Mouse (Mus musculus): ENCODE results near the gene Plcg1.

Gene Plcg1

DNA sequence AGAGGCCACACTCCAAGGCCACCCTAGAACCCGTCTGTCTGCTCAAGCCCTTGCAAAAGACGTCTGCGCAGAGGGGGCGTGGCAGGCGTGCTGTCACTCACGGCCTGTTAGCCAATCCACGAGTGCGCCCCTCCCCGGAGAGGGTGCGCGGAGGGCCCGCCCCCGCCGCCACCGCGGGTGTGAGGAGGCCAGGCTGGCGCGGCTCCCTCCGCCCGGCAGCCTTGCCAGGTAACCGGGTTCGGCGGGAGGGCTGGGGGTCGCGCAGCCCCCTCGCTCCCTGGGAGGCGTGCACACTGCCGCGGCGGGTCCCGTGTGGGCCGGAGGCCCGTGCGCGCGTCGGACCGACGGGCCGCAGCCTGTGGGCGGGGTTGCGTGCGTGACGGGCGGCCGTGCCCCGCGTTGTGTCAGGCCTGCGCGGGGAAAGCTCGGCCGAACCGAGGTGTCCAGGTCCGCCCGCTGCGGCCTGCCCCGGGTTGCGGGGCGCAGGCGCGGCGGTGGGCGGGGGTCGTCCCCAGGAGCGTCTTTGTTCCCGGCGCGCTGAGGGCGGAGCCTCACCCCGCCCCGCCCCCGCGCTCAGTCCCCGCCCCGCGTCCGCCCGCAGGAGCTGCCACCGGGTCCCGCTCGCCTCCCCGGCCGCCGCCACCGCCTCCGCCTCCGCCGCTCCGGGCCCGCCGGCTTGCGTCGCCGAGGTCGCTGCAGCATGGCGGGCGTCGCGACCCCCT, at the start of gene Plcg1:
Plcg1 (plus strand) TSS at position 184 of the 722 bp plus-strand sequence.
- peak; percentile 95 to 96 for DNase-seq

DNA sequence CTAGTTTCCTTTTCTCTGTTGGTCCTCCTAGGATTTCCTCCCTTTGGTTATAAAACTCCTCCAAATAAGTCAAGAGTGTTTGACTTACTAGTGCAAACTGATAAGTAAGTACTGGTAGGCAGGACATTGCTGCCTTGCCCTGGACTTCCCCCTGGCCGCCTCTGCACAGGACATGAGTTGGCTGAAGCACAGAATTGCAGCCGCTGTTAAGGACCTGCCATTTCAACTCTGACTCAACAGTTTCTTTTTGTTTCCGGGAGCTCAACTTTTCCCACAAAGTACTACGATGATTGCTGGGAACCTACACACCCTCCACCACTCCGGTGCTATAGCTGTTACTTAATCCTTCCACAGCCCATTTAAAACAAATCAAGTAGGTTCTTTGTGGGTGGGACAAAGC, 30.8 kb upstream of the Plcg1 start:
- DNase-seq, result peak; percentile 46 to 81

GRCm38 (mm10) chr2:160701603-160702002, 29.5 kb upstream of the Plcg1 start:
- no peak for DNase-seq

DNA sequence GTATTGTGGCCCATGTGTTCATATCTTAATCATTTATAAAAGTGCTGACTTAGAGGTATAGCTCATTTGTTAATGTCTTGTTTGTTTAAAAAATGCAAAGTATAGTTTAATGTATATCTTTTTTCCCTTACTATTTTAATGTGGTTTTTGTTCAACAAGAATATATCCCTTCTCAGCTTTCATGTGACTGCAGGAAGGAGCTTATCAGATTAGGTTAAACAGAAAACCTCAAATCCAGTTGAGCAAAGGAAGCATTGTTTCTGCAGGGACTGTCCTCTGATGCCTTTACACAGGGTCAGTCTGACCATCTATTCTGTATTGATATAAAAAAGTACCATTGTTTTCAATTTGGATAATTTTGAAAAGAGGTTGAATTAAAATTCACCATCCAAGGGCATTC, 28.3 kb upstream of the Plcg1 start:
- DNase-seq, result no peak

GRCm38 (mm10) chr2:160707673-160708072, 23.4 kb upstream of the Plcg1 start:
- DNase-seq, result no peak

GRCm38 (mm10) chr2:160715463-160716030, 15.6 kb upstream of the Plcg1 start:
- DNase-seq, result no peak

GRCm38 (mm10) chr2:160717269-160717668, 13.8 kb upstream of the Plcg1 start:
- DNase-seq, result peak in 1 of 2 experiments; percentile 55

DNA sequence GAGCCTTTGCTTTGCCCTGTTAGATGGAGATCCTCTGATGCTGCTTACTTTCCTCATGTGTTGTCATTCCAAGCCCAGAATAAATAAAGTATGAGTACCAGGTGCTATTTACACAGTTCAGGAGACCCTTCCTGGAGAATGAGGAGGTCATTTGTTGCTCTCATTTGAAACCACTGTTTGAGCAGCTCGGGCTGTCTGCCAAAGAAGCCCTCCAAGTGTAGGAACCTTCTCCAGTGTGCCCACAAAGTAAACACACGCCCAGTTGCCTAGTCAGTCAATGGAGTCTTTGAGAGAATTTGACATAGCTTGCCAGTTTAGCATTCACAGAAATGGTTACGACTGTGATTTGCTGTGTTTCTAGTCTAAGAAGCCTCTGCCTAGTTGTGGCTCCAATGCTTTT, 12.3 kb upstream of the Plcg1 start:
- peak; percentile 77 to 89 for DNase-seq

DNA sequence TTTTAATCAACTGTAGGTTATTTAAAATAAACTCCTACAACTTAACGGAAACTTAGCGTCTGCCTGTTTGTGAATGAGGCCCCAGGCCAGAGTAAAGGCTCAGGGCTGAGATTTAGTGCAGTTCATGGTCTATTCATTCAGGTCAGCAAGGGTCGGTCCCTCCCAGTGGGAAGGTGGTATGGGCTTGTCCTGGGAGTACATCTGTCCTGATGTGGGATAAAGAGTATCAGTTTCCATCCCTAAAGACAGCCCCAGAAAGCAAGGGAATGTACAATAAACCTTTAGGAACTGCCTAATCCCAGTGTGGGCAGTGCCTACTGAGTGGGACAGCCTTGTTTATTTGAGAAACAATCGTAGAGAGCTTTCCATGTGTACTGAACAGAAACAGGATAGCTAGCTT, 8.4 kb upstream of the Plcg1 start:
- no peak for DNase-seq

- peak in 1 of 2 experiments; percentile 4 for DNase-seq
Observed at GRCm38 (mm10) chr2:160723613-160724375, 7.3 kb upstream of the Plcg1 start.

GRCm38 (mm10) chr2:160724536-160724935, 6.6 kb upstream of the Plcg1 start:
- DNase-seq, result no peak

- peak in 1 of 2 experiments; percentile 4 for DNase-seq
Observed at GRCm38 (mm10) chr2:160725877-160726864, 4.9 kb upstream of the Plcg1 start.

DNA sequence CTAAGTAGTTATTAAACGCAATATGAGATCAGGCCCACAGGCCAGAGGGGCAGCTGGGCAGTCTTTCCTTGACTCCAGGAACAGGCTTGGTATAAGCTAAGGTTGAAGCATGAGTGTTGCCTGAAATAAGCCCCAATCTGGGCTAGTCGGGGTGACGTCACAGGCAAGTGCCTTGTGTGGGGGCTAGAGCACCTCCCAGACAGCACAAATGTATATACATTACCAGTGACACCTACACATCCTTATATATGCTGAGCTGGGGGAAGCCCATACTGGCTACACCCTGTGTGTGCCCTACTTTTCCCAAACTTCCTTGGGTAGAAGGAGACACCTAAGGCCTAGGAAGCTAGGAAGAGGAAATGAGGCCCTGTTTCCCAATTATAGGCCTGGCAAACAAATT, 2.1 kb upstream of the Plcg1 start:
- DNase-seq, result no peak

- DNase-seq, result peak in 1 of 2 experiments; percentile 62
Observed at GRCm38 (mm10) chr2:160729436-160729835, 1.7 kb upstream of the Plcg1 start.

DNA sequence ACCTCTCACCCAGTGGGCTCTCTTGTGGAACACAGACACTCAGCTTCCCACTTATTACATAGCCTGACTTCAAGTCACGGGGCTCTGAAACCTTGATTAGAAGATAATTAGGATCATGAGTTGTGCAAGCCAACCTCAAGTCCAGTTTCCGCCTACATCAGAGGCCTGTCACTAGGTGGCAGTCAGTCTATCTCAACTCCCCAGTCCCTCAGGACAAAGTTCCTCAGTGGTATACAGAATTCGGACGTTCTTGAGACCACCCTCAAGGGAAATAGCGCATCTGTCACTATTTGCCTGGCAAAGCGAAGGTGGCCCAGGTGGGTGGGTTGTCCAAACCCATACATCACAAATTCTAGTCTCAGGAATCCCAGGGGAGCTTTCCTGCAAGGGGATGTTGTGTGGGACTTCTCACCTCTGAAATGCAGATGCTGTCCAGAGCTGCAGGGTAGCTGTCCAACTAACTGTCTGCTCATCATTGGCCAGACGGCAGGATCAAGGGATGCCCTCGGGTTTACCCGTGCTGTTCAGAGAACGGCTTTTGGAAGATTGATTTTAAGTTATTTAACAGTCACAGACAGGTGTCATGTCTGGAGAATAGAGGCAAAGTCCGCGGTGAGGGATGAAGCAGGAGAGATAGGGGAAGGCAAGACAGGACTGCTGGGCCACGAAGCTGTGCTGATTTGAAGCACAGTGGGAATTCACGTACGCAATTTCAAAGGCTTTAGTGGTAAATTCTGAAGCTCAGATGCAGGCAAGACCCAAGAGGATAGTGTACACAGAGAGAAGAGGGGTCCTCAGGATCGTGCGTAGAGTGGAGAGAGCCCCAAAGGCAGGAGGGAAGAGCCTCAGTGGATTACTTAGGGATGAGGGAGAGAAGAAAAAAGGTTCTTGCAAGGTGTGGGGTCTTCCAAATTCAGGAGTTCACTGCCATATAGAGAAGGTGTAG, 976 bp upstream of the Plcg1 start:
- no peak for DNase-seq

DNA sequence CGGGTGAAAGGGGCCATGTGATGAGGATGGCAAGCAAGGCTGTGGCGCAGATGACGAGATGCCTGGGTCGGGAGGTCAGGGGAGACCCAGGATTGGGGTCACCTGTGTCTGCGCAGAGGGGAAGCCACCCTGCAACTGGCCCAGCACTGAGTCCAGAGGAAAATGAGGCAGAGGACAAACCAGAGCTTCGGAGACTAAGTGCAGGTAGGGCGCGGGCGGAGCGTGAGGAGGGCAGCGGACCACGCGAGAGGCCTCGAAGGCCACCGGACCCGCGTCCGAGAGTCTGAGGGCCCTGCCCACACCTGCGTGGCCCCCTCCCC, 343 bp upstream of the Plcg1 start:
- DNase-seq, result no peak

GRCm38 (mm10) chr2:160731839-160732261, 750 bp downstream of the Plcg1 start:
- peak; percentile 82 to 87 for DNase-seq

GRCm38 (mm10) chr2:160732420-160732995, 1.4 kb downstream of the Plcg1 start:
- peak in 1 of 2 experiments; percentile 3 for DNase-seq

DNA sequence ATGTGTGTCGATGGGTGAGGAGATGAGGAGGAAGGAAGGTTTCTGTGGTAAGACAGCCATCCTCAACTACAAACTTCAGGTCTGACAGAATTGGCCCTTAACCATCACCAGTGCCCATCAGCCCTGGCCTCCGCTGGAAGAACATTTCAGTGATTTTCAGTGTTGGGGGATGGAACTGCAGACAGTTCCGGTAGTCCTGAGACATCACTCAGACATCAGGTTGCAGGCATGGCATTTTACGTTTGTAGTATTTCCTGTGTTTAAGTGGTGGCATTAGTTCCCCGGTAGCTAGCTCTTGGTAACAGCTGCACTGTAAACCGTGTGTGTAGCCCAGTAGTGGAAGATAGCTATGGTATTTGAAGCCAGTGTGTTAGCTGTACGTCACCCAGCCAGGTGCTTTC, 2.0 kb downstream of the Plcg1 start:
- peak in 1 of 2 experiments; percentile 11 for DNase-seq

- no peak for DNase-seq
Observed at GRCm38 (mm10) chr2:160734331-160734730, 3.2 kb downstream of the Plcg1 start.

- DNase-seq, result no peak
Observed at GRCm38 (mm10) chr2:160735706-160736310, 4.7 kb downstream of the Plcg1 start.

All from lung, postnatal 4 days (tissue).